Mouse (Mus musculus) inflammation-experienced regulatory T-cells, adult 6 months (primary cell): ENCODE measurements around the gene Mfn2. TPM values are rescaled to one million over a fixed set of nuclear protein-coding genes. Genes with fewer than 3 reads are reported as not detected.
A peak's percentile ranks its signal among the peaks of the same experiment; 100 is the strongest.

Experiments
- ATAC-seq: one replicate; pipeline ENCODE4 v1.8.0; 2017
- polyA plus RNA-seq, 3 experiments: library from polyadenylated mRNA; unstranded; fragments of 100-300 nt; shearing (Covaris generic); gene quantifications; one replicate each; pipeline ENCODE4 v1.2.1; 2017

Gene Mfn2
- 10 to 100 TPM; 20.5 to 25.5 (median 21.2) TPM for polyA plus RNA-seq

DNA sequence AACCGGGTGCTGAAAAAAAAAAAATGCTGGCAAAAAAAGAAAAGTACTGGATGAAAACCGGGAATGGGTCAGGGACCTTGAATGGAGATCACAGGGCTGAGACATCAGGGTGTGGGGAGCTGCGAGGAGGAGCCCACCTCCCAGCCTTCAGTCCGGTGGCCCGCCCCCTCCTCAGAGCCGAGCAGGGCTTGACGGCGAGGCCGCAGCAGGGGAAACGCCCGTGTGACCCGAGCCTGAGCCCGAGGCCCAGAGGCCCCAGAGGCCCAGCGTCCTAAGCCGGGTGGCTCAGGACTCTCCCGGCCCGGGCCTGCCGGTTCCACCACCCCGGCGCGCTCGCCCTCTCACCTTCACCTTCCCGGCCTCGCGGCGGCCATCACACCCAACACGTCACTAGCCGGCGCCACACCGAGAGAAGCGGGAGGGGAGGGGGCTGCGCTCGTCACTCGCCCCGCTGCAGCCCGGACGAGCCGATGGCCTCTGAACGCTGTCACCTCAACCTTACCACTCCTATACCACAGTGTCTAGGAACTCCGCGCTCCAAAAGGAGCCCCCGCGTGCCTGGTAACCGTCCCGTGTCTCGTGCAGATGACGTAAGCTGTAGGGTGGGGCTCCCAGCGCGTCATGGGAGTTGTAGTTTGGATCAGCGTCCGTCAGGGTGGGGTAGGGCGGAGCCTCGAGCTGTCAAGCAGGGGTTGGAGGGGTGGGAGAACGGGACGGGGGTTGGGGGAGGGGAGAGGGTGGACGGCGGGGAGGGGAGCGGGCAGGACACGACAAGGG lies at the start of gene Mfn2:
Gene Mfn2, minus strand, starts transcription at position 392 of the 777 bp plus-strand sequence.
- ATAC-seq = peak; percentile 95

DNA sequence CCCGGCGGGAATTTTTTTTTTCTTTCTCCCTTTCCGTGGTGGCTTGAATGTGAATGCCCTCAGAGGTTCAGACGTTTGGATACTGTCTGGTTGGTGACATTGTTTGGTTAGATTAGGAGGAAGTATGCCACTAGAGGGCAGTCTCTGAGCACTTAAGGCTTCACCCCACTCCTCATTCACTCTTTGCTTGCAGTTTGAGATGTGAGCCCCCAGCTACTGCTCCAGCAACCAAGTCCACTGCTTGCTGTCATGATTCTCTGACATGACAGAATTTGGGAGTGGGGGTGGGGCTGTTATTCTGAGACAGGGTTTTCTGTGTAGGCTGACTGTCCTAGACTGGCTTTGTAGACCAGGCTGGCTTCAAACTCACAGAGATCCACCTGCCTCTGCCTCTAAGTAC lies 49.1 kb upstream of the Mfn2 start:
- ATAC-seq = peak; percentile 69

- no peak for ATAC-seq
Measured at GRCm38 (mm10) chr4:147947511-147947910, 43.0 kb upstream of the Mfn2 start.

DNA sequence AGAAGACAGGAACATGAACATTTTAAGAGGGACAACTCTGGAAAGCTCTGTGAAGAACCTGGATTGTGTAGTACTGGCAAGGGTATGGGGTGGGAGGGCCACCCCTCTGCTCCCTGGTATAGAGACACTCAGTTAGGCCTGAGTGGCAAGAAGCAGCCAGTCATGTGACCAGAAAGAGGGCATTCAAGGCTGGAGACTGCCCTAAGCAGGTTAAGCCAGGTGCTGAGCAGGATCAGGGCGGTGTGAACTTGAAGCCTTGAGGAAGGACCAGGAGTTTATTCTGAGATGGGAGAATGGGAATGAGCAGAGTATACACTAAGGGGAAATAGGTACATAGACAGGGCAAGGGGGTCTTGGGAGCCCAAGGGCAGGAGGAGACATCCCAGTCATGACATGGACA lies 38.5 kb upstream of the Mfn2 start:
- ATAC-seq = no peak

DNA sequence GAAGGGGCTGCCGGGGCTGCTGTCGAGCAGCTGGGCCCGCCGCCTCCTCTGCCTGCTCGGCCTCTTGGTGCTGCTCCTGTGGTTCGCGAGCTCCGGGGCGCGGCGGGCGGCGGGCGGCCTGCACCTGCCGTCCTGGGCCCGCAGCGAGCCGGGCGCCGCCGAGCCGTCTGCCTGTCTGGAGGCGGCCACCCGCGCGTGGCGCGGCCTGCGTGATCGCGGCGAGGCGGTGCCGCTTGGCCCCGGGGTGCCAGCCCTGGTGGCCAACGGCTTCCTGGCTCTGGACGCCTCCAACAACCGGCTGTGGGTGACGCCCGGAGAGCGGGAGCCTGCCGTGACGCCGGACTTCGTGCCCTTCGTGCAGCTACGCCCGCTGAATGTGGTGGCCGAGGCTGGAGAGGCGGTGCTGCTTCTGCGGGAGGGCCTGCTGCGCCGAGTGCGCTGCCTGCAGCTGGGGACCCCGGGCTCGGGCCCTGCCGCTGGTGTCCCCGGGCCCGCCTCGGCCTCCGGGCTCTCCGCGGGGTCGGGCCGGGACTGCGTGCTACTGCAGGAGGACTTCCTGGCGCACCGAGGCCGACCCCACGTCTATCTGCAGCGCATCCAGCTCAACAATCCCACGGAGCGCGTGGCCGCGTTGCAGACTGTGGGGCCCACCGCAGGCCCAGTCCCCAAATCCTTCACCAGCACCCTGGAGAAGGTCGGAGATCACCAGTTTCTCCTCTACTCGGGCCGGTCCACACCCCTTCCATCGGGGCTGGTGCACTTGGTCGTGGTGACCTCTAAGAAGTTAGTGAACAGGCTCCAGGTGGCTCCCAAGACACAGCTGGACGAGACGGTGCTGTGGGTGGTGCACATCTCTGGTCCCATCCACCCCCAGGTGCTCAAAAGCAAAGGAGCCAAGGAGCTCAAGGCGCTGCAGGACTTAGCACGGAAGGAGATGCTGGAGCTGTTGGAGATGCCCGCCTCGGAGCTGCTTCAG lies 36.8 kb upstream of the Mfn2 start:
- peak; percentile 13 for ATAC-seq

- ATAC-seq = peak; percentile 75
Measured at GRCm38 (mm10) chr4:147940576-147941044, 36.1 kb upstream of the Mfn2 start, which contains the start of gene 2510039O18Rik. Gene 2510039O18Rik, plus strand, starts transcription at chr4:147940895.

GRCm38 (mm10) chr4:147940111-147940510 lies 35.6 kb upstream of the Mfn2 start:
- ATAC-seq = no peak

DNA sequence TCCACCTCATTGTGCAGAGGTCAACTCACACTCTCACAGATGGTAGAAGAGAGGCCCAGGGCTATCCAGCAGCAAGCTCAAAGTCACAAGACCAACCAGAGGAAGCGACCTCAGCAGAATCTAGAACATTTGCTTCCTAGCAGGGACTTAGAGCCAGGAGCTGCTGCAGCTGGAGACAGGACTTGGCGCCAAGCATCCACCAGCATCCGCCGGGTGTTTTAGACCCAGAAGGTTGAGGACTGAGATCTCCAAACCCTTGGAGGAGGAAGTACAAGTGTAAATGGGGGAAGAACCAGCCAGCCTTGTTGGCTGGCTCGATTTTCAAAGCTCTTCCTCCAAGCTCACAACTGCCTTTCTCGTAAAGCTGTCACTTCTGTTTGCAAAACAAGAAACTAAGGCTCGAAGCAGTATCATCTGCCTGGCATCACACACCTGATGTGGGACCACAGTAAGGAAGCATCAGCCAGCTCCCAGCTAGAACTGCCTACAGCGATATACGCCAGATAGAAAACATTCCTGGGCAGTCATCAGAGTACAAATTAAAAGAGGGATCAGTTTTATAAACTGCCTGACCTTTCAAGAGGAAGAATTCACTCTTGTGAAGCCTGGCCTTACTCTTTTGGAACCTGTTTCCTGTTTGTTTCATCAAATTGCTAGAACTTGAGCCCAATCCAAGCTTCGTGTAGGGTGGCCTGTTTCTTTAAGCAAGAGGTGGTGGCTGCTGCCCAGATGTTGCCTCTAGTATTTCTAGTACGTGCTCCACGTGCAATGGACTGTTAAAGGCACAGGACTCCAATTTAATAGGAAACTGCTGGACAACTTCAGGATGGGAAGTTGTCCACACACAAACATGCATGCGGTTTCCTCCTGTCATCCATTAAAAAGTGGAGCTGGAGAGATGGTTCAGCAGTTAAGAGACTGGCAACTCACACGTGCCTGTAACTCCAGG lies 33.9 kb upstream of the Mfn2 start:
- no peak for ATAC-seq

DNA sequence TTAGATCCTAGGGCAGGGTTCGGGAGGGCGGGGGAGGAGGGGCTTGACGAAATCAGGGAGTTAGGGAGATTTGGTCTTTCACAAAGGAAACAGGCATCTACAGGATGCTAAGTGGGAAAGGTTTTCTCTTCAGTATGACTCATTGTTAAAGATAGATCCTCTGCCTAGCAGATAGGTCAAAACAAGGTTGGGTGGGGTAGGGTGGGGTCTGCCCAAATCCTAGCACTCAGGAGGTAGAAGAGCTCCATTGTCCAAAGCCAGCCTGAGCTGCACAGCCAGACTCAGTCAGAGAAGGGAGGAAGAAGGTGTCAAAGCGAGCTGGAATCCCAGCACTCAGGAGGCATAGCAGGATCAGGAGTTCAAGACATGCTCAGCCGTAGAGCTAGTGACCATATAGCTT lies 33.0 kb upstream of the Mfn2 start:
- no peak for ATAC-seq

DNA sequence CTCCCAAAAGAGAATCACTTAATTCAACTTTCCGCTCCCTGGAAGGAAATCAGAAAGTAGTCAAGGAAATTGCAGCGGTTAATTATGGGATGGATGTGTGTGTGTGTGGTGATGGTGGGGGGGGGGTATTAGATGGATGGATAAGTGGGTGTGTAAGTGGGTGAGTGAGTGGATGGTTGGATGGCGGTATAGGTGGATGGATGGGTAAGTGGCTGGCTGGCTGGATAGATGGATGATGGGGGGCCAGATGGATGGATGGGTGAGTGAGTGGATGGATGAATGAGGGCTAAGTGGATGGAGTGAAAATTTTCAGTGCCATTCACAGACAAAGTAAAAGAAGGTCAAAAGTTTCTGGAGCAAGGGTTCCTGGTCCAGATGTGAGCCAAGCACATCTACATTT lies 32.5 kb upstream of the Mfn2 start:
- ATAC-seq = no peak

GRCm38 (mm10) chr4:147936331-147936954 lies 31.9 kb upstream of the Mfn2 start, which contains the start of gene Plod1:
Gene Plod1, minus strand, starts transcription at chr4:147936767.
- ATAC-seq = peak; percentile 79

GRCm38 (mm10) chr4:147935904-147936303 lies 31.4 kb upstream of the Mfn2 start:
- no peak for ATAC-seq

GRCm38 (mm10) chr4:147934611-147935010 lies 30.1 kb upstream of the Mfn2 start:
- no peak for ATAC-seq

- ATAC-seq = no peak
Measured at GRCm38 (mm10) chr4:147934134-147934533, 29.6 kb upstream of the Mfn2 start.

DNA sequence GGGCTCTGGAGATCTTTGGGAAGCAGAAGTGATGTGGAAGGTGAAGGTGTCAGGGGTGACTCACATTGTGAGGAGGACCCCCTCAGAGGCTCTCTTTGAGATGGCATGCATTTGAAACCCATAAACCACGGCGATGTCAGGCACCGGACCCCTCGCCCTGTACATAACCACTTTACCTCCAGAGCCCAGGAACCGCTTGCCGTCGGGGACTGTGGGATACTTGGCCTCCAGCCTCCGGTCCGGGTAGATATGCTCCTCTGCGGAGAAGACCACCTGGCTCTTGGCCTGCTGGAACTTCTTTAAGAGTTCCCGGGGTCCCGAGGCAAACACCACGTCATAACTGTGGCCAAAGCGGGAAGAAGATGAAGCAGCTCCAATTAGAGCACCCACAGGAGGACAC lies 26.4 kb upstream of the Mfn2 start:
- ATAC-seq = no peak

- ATAC-seq = no peak
Measured at GRCm38 (mm10) chr4:147928540-147928939, 24.0 kb upstream of the Mfn2 start.

DNA sequence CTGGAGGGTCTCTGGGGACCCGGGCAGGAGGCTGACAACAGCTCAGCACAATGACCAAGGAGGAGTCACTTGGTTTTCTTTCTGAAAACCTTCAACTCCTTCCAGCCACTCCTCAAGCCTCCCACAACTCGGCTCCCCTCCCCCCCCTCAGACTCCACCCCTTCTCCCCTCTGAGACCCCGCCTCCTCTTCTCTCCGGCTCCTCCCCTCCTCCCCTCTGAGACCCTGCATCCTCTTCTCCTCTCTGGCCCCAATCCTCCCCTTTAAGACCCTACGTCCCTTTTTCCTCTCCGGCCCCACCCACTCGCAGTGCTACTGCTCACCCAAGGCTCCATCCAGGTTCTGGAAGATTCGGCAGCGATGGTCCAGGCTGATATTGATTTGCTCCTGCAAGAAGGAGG lies 23.6 kb upstream of the Mfn2 start:
- ATAC-seq = no peak

DNA sequence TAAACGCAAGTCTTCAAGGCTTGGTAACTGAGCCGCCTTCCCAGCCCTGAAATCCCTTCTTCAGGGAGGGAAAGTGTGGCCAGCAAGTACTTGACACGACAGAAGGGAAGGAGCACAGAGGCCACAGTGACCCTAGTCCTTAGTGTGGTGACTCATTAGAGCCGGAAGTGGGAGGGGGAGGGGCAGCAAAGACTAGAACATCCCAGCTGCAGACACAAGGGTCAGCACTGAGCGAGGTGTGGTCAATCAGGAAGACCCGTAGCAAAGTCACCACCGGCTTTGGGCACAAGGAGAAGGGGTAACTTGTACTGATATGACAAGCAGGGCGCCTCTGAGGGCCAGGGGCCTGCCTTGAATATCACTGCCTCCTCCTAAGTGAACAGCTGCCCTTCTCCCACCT lies 23.2 kb upstream of the Mfn2 start:
- no peak for ATAC-seq

DNA sequence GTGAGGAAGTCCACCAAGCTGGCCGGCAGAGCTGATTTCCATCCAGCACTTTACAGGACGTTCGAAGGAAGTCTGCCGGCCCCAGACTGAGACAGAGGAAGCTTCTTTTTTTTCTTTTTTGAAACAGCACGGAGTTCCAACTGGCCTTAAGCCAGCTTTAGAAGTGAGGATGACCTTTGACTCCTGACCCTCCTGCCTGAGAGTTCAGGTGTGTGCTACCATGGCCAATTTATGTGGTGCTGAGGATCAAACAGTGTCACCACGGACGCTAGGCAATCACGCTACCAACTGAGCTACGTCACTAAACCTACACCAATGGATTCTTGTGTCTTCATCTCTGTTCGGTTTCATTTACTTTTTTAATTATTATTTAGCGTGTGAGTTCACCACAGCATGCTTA lies 17.8 kb upstream of the Mfn2 start:
- ATAC-seq = no peak

GRCm38 (mm10) chr4:147920973-147921372 lies 16.5 kb upstream of the Mfn2 start:
- ATAC-seq = no peak

- peak; percentile 75 for ATAC-seq
Measured at GRCm38 (mm10) chr4:147918459-147919121, 14.1 kb upstream of the Mfn2 start.
